Comparison of ENCODE assay signal across 11 mouse cellular contexts in genomic region chr9:102864931-102865330, GRCm38 (mm10). TPM values are rescaled to one million over a fixed set of nuclear protein-coding genes. Genes with fewer than 3 reads are reported as not detected.
A peak's percentile ranks its signal among the peaks of the same experiment; 100 is the strongest.
DNase-seq lines count a peak whose midpoint lies in the region; ATAC-seq and TF ChIP-seq lines count a peak whose summit lies in the region.
"Had no signal": no experiment of that assay in that cellular context is flagged by ENCODE, and none has a peak within 500 bp of the region (broad histone marks: within the 10 kb centered on the region; RNA-seq: fewer than 3 reads in every experiment).

No protein-coding gene starts in this region.

- peaks cover 64% of the 10 kb centered on the region for H3K4me1 ChIP-seq in heart, embryonic 10.5 days
- peaks cover 35% of the 10 kb centered on the region for H3K4me1 ChIP-seq in embryonic facial prominence, embryonic 14.5 days (ENCODE audit: control insufficient read depth, insufficient read depth, low read length)
- peaks cover 67% of the 10 kb centered on the region for H3K4me1 ChIP-seq in limb, embryonic 13.5 days

- H3K27ac ChIP-seq in heart, embryonic 10.5 days, result peak overlapping the region; percentile 4; the same call in 1 of the 2 replicates
- peak overlapping the region; percentile 67; the same call in 1 of the 2 replicates for H3K27ac ChIP-seq in layer of hippocampus, adult 2 months
- H3K27ac ChIP-seq in embryonic facial prominence, embryonic 14.5 days (replicated peaks; ENCODE audit: low read depth, low read length), result peak overlapping the region; percentile 77; the same call in 1 of the 2 replicates
- peak overlapping the region; percentile 76; the same call in 1 of the 2 replicates for H3K27ac ChIP-seq in limb, embryonic 13.5 days

- no peak for ATAC-seq in embryonic facial prominence, embryonic 14.5 days (ENCODE audit: low read depth)
- no peak for ATAC-seq in limb, embryonic 13.5 days (ENCODE audit: low FRiP score, low read depth)

- no peak overlapping the region for H3K4me2 ChIP-seq in embryonic facial prominence, embryonic 14.5 days (ENCODE audit: low read depth, low read length)
- H3K4me2 ChIP-seq in limb, embryonic 13.5 days (replicated peaks), result peak overlapping the region; percentile 44; the same call in 1 of the 2 replicates

- TF ChIP-seq CTCF in layer of hippocampus, adult 2 months (conservative IDR thresholded peaks at IDR 0.05), result no peak

- H3K36me3 ChIP-seq in heart, embryonic 10.5 days, result peaks cover 25% of the 10 kb centered on the region
- peaks cover 30% of the 10 kb centered on the region for H3K36me3 ChIP-seq in embryonic facial prominence, embryonic 14.5 days (ENCODE audit: control insufficient read depth, insufficient read depth, low read length)
- H3K36me3 ChIP-seq in limb, embryonic 13.5 days, result peaks cover 30% of the 10 kb centered on the region

- no peaks in the 10 kb centered on the region for H3K9me3 ChIP-seq in heart, embryonic 10.5 days
- no peaks in the 10 kb centered on the region for H3K9me3 ChIP-seq in embryonic facial prominence, embryonic 14.5 days (ENCODE audit: control insufficient read depth, low read length)
- no peaks in the 10 kb centered on the region for H3K9me3 ChIP-seq in limb, embryonic 13.5 days
- H3K9me3 ChIP-seq: megakaryocyte, embryonic 14.5 days had no signal

- no peak for DNase-seq in heart, embryonic 10.5 days (ENCODE audit: low spot score)
- no peak for DNase-seq in heart, adult 8-10 months (ENCODE audit: low spot score)
- no peak for DNase-seq in layer of hippocampus, adult 2 months (ENCODE audit: low spot score in 2 of 2)
- no peak for DNase-seq in layer of hippocampus, postnatal 25 days (ENCODE audit: extremely low spot score in 1 of 2, low spot score in 1 of 2)
- no peak for DNase-seq in embryonic facial prominence, embryonic 14.5 days (ENCODE audit: low spot score)
- DNase-seq in urinary bladder, postnatal 4 days (ENCODE audit: low spot score in 2 of 2), result no peak
- no peak for DNase-seq in testis, postnatal 14 days (ENCODE audit: low spot score)
- DNase-seq: embryo, embryonic 11 days; thymus, postnatal 36 days had no signal

- 71% methylated on average over 8 of the region's 8 CpGs for WGBS in heart, embryonic 10.5 days
- 74% methylated on average over 8 of the region's 8 CpGs for WGBS in embryonic facial prominence, embryonic 14.5 days
- WGBS in limb, embryonic 13.5 days, result 45% methylated on average over 8 of the region's 8 CpGs

- H3K9ac ChIP-seq in embryonic facial prominence, embryonic 14.5 days (ENCODE audit: low read depth, low read length), result no peak overlapping the region
- H3K9ac ChIP-seq in limb, embryonic 13.5 days, result peak overlapping the region; percentile 57

- H3K27me3 ChIP-seq in heart, embryonic 10.5 days (ENCODE audit: insufficient read depth, poor library complexity, severe bottlenecking), result no peaks in the 10 kb centered on the region
- no peaks in the 10 kb centered on the region for H3K27me3 ChIP-seq in embryonic facial prominence, embryonic 14.5 days (replicated peaks; ENCODE audit: control insufficient read depth, insufficient read depth, low read length)
- no peaks in the 10 kb centered on the region for H3K27me3 ChIP-seq in limb, embryonic 13.5 days

- no peak overlapping the region for H3K4me3 ChIP-seq in heart, embryonic 10.5 days
- no peak overlapping the region for H3K4me3 ChIP-seq in layer of hippocampus, adult 2 months
- H3K4me3 ChIP-seq in embryonic facial prominence, embryonic 14.5 days (ENCODE audit: low read depth, low read length), result no peak overlapping the region
- no peak overlapping the region for H3K4me3 ChIP-seq in limb, embryonic 13.5 days
- H3K4me3 ChIP-seq: megakaryocyte, embryonic 14.5 days had no signal

RNA-seq across cellular contexts. Expression of gene Ryk, which starts 30.2 kb away (rescaled TPM):
- 11.6 and 15.7 TPM in 2 replicates for polyA plus RNA-seq in heart, embryonic 10.5 days (2016; fragmentation: Nextera tagmentation; extraction: Ambion mirVana)
- total RNA-seq in heart, adult 8-10 months (2022), result 10 to 100 TPM; 35.0 to 41.6 (median 36.9) TPM
- total RNA-seq in layer of hippocampus, adult 2 months (2021), result 10 to 100 TPM; 44.5 to 46.3 TPM
- total RNA-seq in layer of hippocampus, postnatal 25 days (2021), result 10 to 100 TPM; 37.1 to 44.4 TPM
- 30.0 and 31.1 TPM in 2 replicates for polyA plus RNA-seq in embryonic facial prominence, embryonic 14.5 days (2014; fragmentation: Nextera tagmentation; extraction: Ambion mirVana)
- polyA plus RNA-seq in limb, embryonic 13.5 days (2015; fragmentation: Nextera tagmentation; extraction: Ambion mirVana), result 23.7 and 24.5 TPM in 2 replicates

Comparison
In these comparisons a context has a peak if more than half of its experiments do, and no peak if none do; other contexts are left out.
1. H3K27ac ChIP-seq: peak in every context shown above with its lines; median percentile 77 in embryonic facial prominence, embryonic 14.5 days; 76 in limb, embryonic 13.5 days; 67 in layer of hippocampus, adult 2 months; 4 in heart, embryonic 10.5 days.